ENCODE assay signal across 24 mouse cellular contexts in genomic region chr11:100047193-100047592, GRCm38 (mm10). TPM values are rescaled to one million over a fixed set of nuclear protein-coding genes. Genes with fewer than 3 reads are reported as not detected.
"Had no signal": no experiment of that assay in that cellular context is flagged by ENCODE, and none has a peak within 500 bp of the region (broad histone marks: within the 10 kb centered on the region; RNA-seq: fewer than 3 reads in every experiment).

No protein-coding gene starts in this region.

- H3K4me3 ChIP-seq: neural tube, embryonic 12.5 days; neural tube, embryonic 13.5 days; neural tube, embryonic 15.5 days; stomach, embryonic 15.5 days had no signal

- H3K36me3 ChIP-seq: neural tube, embryonic 12.5 days; neural tube, embryonic 13.5 days; neural tube, embryonic 15.5 days; stomach, embryonic 15.5 days had no signal

- H3K27me3 ChIP-seq: neural tube, embryonic 12.5 days; neural tube, embryonic 13.5 days; neural tube, embryonic 15.5 days; stomach, embryonic 15.5 days had no signal

- DNase-seq: retina, postnatal 1 day; right cerebral cortex, adult 18-20 months; right cerebral cortex, postnatal 14 days; right cerebral cortex, postnatal 25 days; spleen, adult 18-20 months; thymus, adult 18-20 months; thymus, adult 2 months; thymus, postnatal 14 days; thymus, postnatal 25 days; thymus, postnatal 36 days; thymus, postnatal 4 days had no signal

- H3K9me3 ChIP-seq: neural tube, embryonic 12.5 days; neural tube, embryonic 13.5 days; neural tube, embryonic 15.5 days; stomach, embryonic 15.5 days had no signal

- H3K4me2 ChIP-seq: neural tube, embryonic 12.5 days; neural tube, embryonic 13.5 days; neural tube, embryonic 15.5 days; stomach, embryonic 15.5 days had no signal

- H3K4me1 ChIP-seq: neural tube, embryonic 12.5 days; neural tube, embryonic 13.5 days; neural tube, embryonic 15.5 days; stomach, embryonic 15.5 days had no signal

- H3K27ac ChIP-seq: neural tube, embryonic 12.5 days; neural tube, embryonic 13.5 days; neural tube, embryonic 15.5 days; stomach, embryonic 15.5 days; stomach, postnatal 0 days had no signal

- H3K9ac ChIP-seq: neural tube, embryonic 12.5 days; neural tube, embryonic 13.5 days; neural tube, embryonic 15.5 days; stomach, embryonic 15.5 days had no signal

RNA-seq across cellular contexts. Expression of gene Krt31, which starts 3.2 kb away (rescaled TPM):
- total RNA-seq: neutrophil, adult 5-6 weeks had no signal
- polyA plus RNA-seq: neural tube, embryonic 12.5 days; neural tube, embryonic 13.5 days; neural tube, embryonic 14.5 days; neural tube, embryonic 15.5 days; spleen, adult 2 months; stomach, postnatal 0 days; urinary bladder, adult 2 months had no signal

RNA-seq across cellular contexts. Expression of gene Krt34, which starts 5.8 kb away (rescaled TPM):
- total RNA-seq: neutrophil, adult 5-6 weeks had no signal
- polyA plus RNA-seq: neural tube, embryonic 12.5 days; neural tube, embryonic 13.5 days; neural tube, embryonic 14.5 days; neural tube, embryonic 15.5 days; small intestine, adult 2 months; spleen, adult 2 months; testis, adult 2 months; thymus, adult 2 months; thymus, postnatal 0 days; urinary bladder, adult 2 months had no signal

RNA-seq across cellular contexts. Expression of gene Krt33b, which starts 17.5 kb away (rescaled TPM):
- total RNA-seq: neutrophil, adult 5-6 weeks had no signal
- polyA plus RNA-seq: neural tube, embryonic 12.5 days; neural tube, embryonic 13.5 days; neural tube, embryonic 14.5 days; neural tube, embryonic 15.5 days; small intestine, adult 2 months; spleen, adult 2 months; stomach, embryonic 15.5 days; stomach, postnatal 0 days; testis, adult 2 months; urinary bladder, adult 2 months had no signal

RNA-seq across cellular contexts. Expression of gene Krt33a, which starts 31.2 kb away (rescaled TPM):
- total RNA-seq: neutrophil, adult 5-6 weeks had no signal
- polyA plus RNA-seq: neural tube, embryonic 12.5 days; neural tube, embryonic 13.5 days; neural tube, embryonic 14.5 days; neural tube, embryonic 15.5 days; small intestine, adult 2 months; spleen, adult 2 months; stomach, embryonic 14.5 days; testis, adult 2 months had no signal

RNA-seq across cellular contexts. Expression of gene Krt32, which starts 40.8 kb away (rescaled TPM):
- total RNA-seq: neutrophil, adult 5-6 weeks had no signal
- polyA plus RNA-seq: neural tube, embryonic 12.5 days; neural tube, embryonic 13.5 days; neural tube, embryonic 14.5 days; neural tube, embryonic 15.5 days; small intestine, adult 2 months; spleen, adult 2 months; stomach, embryonic 14.5 days; stomach, embryonic 15.5 days; testis, adult 2 months; urinary bladder, adult 2 months had no signal
